Mouse (Mus musculus) midbrain, embryonic 10.5 days (tissue): Measurements from ENCODE around the gene Angptl2. TPM values are rescaled to one million over a fixed set of nuclear protein-coding genes. Genes with fewer than 3 reads are reported as not detected.

Source experiments
- DNase-seq: peaks from one replicate; pipeline ENCODE4 v3.0.0-alpha.2; 2017; ENCODE audit warnings: low spot score
- H3K27ac ChIP-seq: fragments of 300-500 bp; sonication (generic); replicated peaks from 2 replicates; pipeline ENCODE4 v1.5.1; 2016; ENCODE audit warnings: mild to moderate bottlenecking
- H3K27me3 ChIP-seq: fragments of 300-500 bp; sonication (generic); 2 replicates; pipeline ENCODE4 v1.6.1; 2016; ENCODE audit warnings: low read depth, mild to moderate bottlenecking; ENCODE audit not compliant: poor library complexity, severe bottlenecking
- H3K36me3 ChIP-seq: fragments of 300-500 bp; sonication (generic); 2 replicates; pipeline ENCODE4 v1.6.1; 2016; ENCODE audit warnings: mild to moderate bottlenecking, moderate library complexity
- H3K4me1 ChIP-seq: fragments of 300-500 bp; sonication (generic); 2 replicates; pipeline ENCODE4 v1.6.1; 2016
- H3K4me3 ChIP-seq: fragments of 300-500 bp; sonication (generic); 2 replicates; pipeline ENCODE4 v1.5.1; 2016; ENCODE audit warnings: mild to moderate bottlenecking, moderate library complexity
- H3K9me3 ChIP-seq: fragments of 300-500 bp; sonication (generic); replicated peaks from 2 replicates; pipeline ENCODE4 v1.6.1; 2016; ENCODE audit warnings: mild to moderate bottlenecking
- WGBS: fragments of 180-500 bp; shearing (Covaris S2); methylation state at CpG from one replicate; pipeline ENCODE4 v1.1.7; 2016; 5-methylcytosine and 5-hydroxymethylcytosine counted together
- polyA plus RNA-seq: library from polyadenylated mRNA; unstranded; fragments of >200 nt; fragmentation: Nextera tagmentation; extraction: Ambion mirVana; gene quantifications from 2 replicates; pipeline ENCODE4 v1.2.1, GENCODE M21; 2016

The Angptl2 gene
- polyA plus RNA-seq, 1 experiment from 2014 or later = 21.8 TPM

GRCm38 (mm10) chr2:33246841-33247240 lies 31.0 kb downstream of the Angptl2 start:
- DNase-seq = no peak
- no peaks in the 10 kb centered on the region for H3K9me3 ChIP-seq
- H3K4me1 ChIP-seq = no peaks in the 10 kb centered on the region; the same call in 1 of the 2 replicates
- 85% methylated on average over 5 of the region's 5 CpGs for WGBS
- no peak overlapping the region for H3K27ac ChIP-seq
- no peak overlapping the region for H3K4me3 ChIP-seq
- H3K27me3 ChIP-seq = no peaks in the 10 kb centered on the region
- peaks cover 56% of the 10 kb centered on the region for H3K36me3 ChIP-seq

- peaks cover 39% of the 10 kb centered on the region for H3K36me3 ChIP-seq
- no peaks in the 10 kb centered on the region for H3K9me3 ChIP-seq
- no peak overlapping the region for H3K27ac ChIP-seq
- H3K4me1 ChIP-seq = no peaks in the 10 kb centered on the region; the same call in 1 of the 2 replicates
- H3K4me3 ChIP-seq = no peak overlapping the region
- no peak for DNase-seq
- 91% methylated on average over 7 of the region's 7 CpGs for WGBS
- no peaks in the 10 kb centered on the region for H3K27me3 ChIP-seq
These were observed 32.7 kb downstream of the Angptl2 start for GRCm38 (mm10) chr2:33248549-33248948.

GRCm38 (mm10) chr2:33249922-33250633 lies 34.2 kb downstream of the Angptl2 start:
- H3K36me3 ChIP-seq = peaks cover 27% of the 10 kb centered on the region; the same call in 1 of the 2 replicates
- DNase-seq = no peak
- H3K4me1 ChIP-seq = no peaks in the 10 kb centered on the region; the same call in 1 of the 2 replicates
- no peak overlapping the region for H3K4me3 ChIP-seq
- no peaks in the 10 kb centered on the region for H3K9me3 ChIP-seq
- no peaks in the 10 kb centered on the region for H3K27me3 ChIP-seq
- no peak overlapping the region for H3K27ac ChIP-seq
- WGBS = 72% methylated on average over 3 of the region's 3 CpGs

GRCm38 (mm10) chr2:33252751-33253150 lies 36.9 kb downstream of the Angptl2 start:
- WGBS = 94% methylated on average over 6 of the region's 6 CpGs
- Histone ChIP-seq H3K9me3 (no peaks in the 10 kb centered on the region), H3K36me3 (peaks cover 7% of the 10 kb centered on the region; the same call in 1 of the 2 replicates), H3K27me3 (no peaks in the 10 kb centered on the region), H3K4me1 (no peaks in the 10 kb centered on the region), H3K4me3 (no peak overlapping the region), H3K27ac (no peak overlapping the region)
- no peak for DNase-seq

- WGBS = 89% methylated on average over 4 of the region's 4 CpGs
- no peak for DNase-seq
These were observed 37.8 kb downstream of the Angptl2 start for GRCm38 (mm10) chr2:33253572-33254190.

GRCm38 (mm10) chr2:33254318-33254985 lies 38.6 kb downstream of the Angptl2 start:
- 91% methylated on average over 9 of the region's 9 CpGs for WGBS
- H3K4me3 ChIP-seq = no peak overlapping the region
- DNase-seq = no peak
- H3K4me1 ChIP-seq = no peaks in the 10 kb centered on the region
- H3K36me3 ChIP-seq = no peaks in the 10 kb centered on the region
- H3K27ac ChIP-seq = no peak overlapping the region
- no peaks in the 10 kb centered on the region for H3K27me3 ChIP-seq
- H3K9me3 ChIP-seq = no peaks in the 10 kb centered on the region

More at GRCm38 (mm10) chr2:33253572-33254190, 37.8 kb downstream of the Angptl2 start:
- no peaks in the 10 kb centered on the region for H3K4me1 ChIP-seq
- H3K27me3 ChIP-seq = no peaks in the 10 kb centered on the region
- no peak overlapping the region for H3K4me3 ChIP-seq
- peaks cover 5% of the 10 kb centered on the region; the same call in 1 of the 2 replicates for H3K36me3 ChIP-seq
- H3K27ac ChIP-seq = no peak overlapping the region
- H3K9me3 ChIP-seq = no peaks in the 10 kb centered on the region

- DNase-seq = no peak
- Histone ChIP-seq H3K9me3 (no peaks in the 10 kb centered on the region), H3K27me3 (no peaks in the 10 kb centered on the region), H3K4me1 (no peaks in the 10 kb centered on the region), H3K36me3 (0 out of 2 replicates have a peak, but pooled peaks cover 3% of the 10 kb centered on the region), H3K27ac (no peak overlapping the region), H3K4me3 (no peak overlapping the region)
- WGBS = 95% methylated on average over 3 of the region's 3 CpGs
These were observed 41.1 kb downstream of the Angptl2 start for GRCm38 (mm10) chr2:33256769-33257537.

- Histone ChIP-seq H3K4me3 (no peak overlapping the region), H3K36me3 (0 out of 2 replicates have a peak, but pooled peaks cover 3% of the 10 kb centered on the region), H3K9me3 (no peaks in the 10 kb centered on the region), H3K4me1 (peaks cover 10% of the 10 kb centered on the region), H3K27me3 (no peaks in the 10 kb centered on the region), H3K27ac (no peak overlapping the region)
- DNase-seq = no peak
- WGBS = 92% methylated on average over 8 of the region's 8 CpGs
These were observed 44.9 kb downstream of the Angptl2 start for GRCm38 (mm10) chr2:33260772-33261171.

GRCm38 (mm10) chr2:33261475-33261874 lies 45.6 kb downstream of the Angptl2 start:
- Histone ChIP-seq H3K4me1 (peaks cover 10% of the 10 kb centered on the region), H3K9me3 (no peaks in the 10 kb centered on the region), H3K4me3 (no peak overlapping the region), H3K27ac (no peak overlapping the region), H3K27me3 (no peaks in the 10 kb centered on the region), H3K36me3 (0 out of 2 replicates have a peak, but pooled peaks cover 3% of the 10 kb centered on the region)
- DNase-seq = no peak
- 96% methylated on average over 3 of the region's 3 CpGs for WGBS

GRCm38 (mm10) chr2:33265793-33266192 lies 49.9 kb downstream of the Angptl2 start:
- H3K36me3 ChIP-seq = no peaks in the 10 kb centered on the region
- H3K27me3 ChIP-seq = no peaks in the 10 kb centered on the region
- peaks cover 10% of the 10 kb centered on the region for H3K4me1 ChIP-seq
- no peaks in the 10 kb centered on the region for H3K9me3 ChIP-seq
- no peak overlapping the region for H3K27ac ChIP-seq
- no peak for DNase-seq
- WGBS = 77% methylated on average over 3 of the region's 3 CpGs
- H3K4me3 ChIP-seq = no peak overlapping the region

- Histone ChIP-seq H3K9me3 (no peaks in the 10 kb centered on the region), H3K4me3 (no peak overlapping the region), H3K27me3 (no peaks in the 10 kb centered on the region), H3K36me3 (no peaks in the 10 kb centered on the region), H3K4me1 (peaks cover 21% of the 10 kb centered on the region), H3K27ac (no peak overlapping the region)
- 89% methylated on average over 1 of the region's 1 CpGs for WGBS
- no peak for DNase-seq
These were observed 51.2 kb downstream of the Angptl2 start for GRCm38 (mm10) chr2:33267075-33267474.

GRCm38 (mm10) chr2:33268384-33269131 lies 52.7 kb downstream of the Angptl2 start:
- no peaks in the 10 kb centered on the region for H3K27me3 ChIP-seq
- H3K27ac ChIP-seq = peak overlapping the region; percentile 46; the same call in 1 of the 2 replicates
- peaks cover 24% of the 10 kb centered on the region for H3K4me1 ChIP-seq
- H3K9me3 ChIP-seq = no peaks in the 10 kb centered on the region
- WGBS = 84% methylated on average over 6 of the region's 6 CpGs
- H3K36me3 ChIP-seq = no peaks in the 10 kb centered on the region
- DNase-seq = no peak
- no peak overlapping the region for H3K4me3 ChIP-seq
